Mouse (Mus musculus): ENCODE data around the gene Sh3pxd2b. TPM values are rescaled to one million over a fixed set of nuclear protein-coding genes. Genes with fewer than 3 reads are reported as not detected.

Gene Sh3pxd2b
- total and polyA plus RNA-seq, 3 experiments: 2.4 to 13.2 (median 6.7) TPM

DNA sequence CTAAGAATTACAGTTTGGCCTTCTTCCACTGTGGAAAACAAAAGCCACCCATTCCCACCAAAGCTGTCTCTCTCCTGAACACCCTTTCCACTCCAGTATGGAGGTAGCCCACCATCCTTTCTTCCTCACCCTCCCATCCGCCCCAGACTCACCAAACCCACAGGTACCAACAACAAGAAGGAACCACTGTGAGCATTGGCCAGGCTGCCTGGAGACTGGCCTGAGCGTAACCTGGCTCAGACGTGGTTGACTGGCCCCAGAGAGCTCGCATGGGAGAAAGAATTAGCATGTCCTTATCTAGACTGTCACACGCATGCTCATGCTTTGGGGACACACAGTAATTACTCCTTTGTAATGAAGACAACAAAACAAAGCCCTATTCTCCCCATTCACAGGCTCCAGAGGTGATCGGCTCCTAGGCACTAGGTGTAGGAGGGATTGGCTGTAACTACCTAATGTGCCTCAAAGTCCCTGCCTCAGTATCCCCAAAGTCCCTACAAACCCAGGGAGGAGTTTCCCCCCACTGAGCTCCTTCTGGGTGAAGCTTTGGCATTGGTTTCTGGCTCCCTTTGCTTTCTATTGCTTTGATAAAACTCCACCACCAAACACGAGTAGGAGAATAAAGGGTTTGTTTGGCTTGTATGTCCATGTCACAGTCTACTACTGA is 36.6 kb downstream of the Sh3pxd2b start:
- dilution Hi-C loops (cut with MboI; ENCODE audit: extremely low pct_ligation_motif_present, extremely low pct_unique_long_range_greater_than_20kb, low sequenced_read_pairs): no loop called here
- H3K27me3 ChIP-seq (replicated peaks): no peaks in the 10 kb centered on the region
- no peak overlapping the region for H3K4me3 ChIP-seq (replicated peaks in 1 of 3; ENCODE audit: low read depth in 2 of 3, low read length in 2 of 3, poor library complexity in 1 of 3)
- TF ChIP-seq MAX (IDR thresholded peaks at IDR 0.05; ENCODE audit: low read length) (no peak), TBP (conservative IDR thresholded peaks at IDR 0.05; ENCODE audit: low read depth, low read length) (no peak), MAZ (IDR thresholded peaks at IDR 0.05; ENCODE audit: low read depth, low read length) (no peak), CHD2 (IDR thresholded peaks at IDR 0.05; ENCODE audit: low read length) (no peak)
- H3K36me3 ChIP-seq (replicated peaks in 1 of 2; ENCODE audit: control insufficient read depth in 1 of 2, insufficient read depth in 1 of 2, low read length in 1 of 2): peaks cover 0 to 55% of the 10 kb centered on the region in 2 experiments
- DNase-seq (ENCODE audit: extremely low read depth): no peak
- in situ Hi-C loops (cut with MboI; ENCODE audit: low pct_ligation_motif_present, low pct_unique_long_range_greater_than_20kb, low sequenced_read_pairs): no loop called here
- H3K4me2 ChIP-seq (ENCODE audit: insufficient read depth, low read depth, poor library complexity, severe bottlenecking): no peak overlapping the region
- H3K27ac ChIP-seq (ENCODE audit: insufficient read depth, low read depth): no peak overlapping the region
- no peaks in the 10 kb centered on the region for H3K79me2 ChIP-seq (replicated peaks; ENCODE audit: control insufficient read depth, extremely low read depth, insufficient read depth, poor library complexity, severe bottlenecking)
- no peak overlapping the region for H3K9ac ChIP-seq (ENCODE audit: insufficient read depth, low read depth)
- H3K9me3 ChIP-seq (replicated peaks; ENCODE audit: low read length): no peaks in the 10 kb centered on the region
- peaks cover 5 to 21% of the 10 kb centered on the region in 2 experiments; a peak in 3 of 4 replicates for H3K4me1 ChIP-seq (ENCODE audit: control insufficient read depth in 1 of 2, insufficient read depth in 2 of 2)

- no peak overlapping the region for H3K4me3 ChIP-seq (replicated peaks in 1 of 3; ENCODE audit: low read depth in 2 of 3, low read length in 2 of 3, poor library complexity in 1 of 3)
- no peak overlapping the region for H3K9ac ChIP-seq (ENCODE audit: insufficient read depth, low read depth)
- H3K27me3 ChIP-seq (replicated peaks): no peaks in the 10 kb centered on the region
- H3K36me3 ChIP-seq (replicated peaks in 1 of 2; ENCODE audit: control insufficient read depth in 1 of 2, insufficient read depth in 1 of 2, low read length in 1 of 2): peaks cover 0 to 57% of the 10 kb centered on the region in 2 experiments
- H3K79me2 ChIP-seq (replicated peaks; ENCODE audit: control insufficient read depth, extremely low read depth, insufficient read depth, poor library complexity, severe bottlenecking): no peaks in the 10 kb centered on the region
- H3K27ac ChIP-seq (ENCODE audit: insufficient read depth, low read depth): no peak overlapping the region
- no peaks in the 10 kb centered on the region for H3K9me3 ChIP-seq (replicated peaks; ENCODE audit: low read length)
- DNase-seq (ENCODE audit: extremely low read depth): no peak
- dilution Hi-C loops (cut with MboI; ENCODE audit: extremely low pct_ligation_motif_present, extremely low pct_unique_long_range_greater_than_20kb, low sequenced_read_pairs): no loop called here
- TF ChIP-seq MAFK (IDR thresholded peaks at IDR 0.05; ENCODE audit: insufficient replicate concordance, low read length) (no peak), USF1 (IDR thresholded peaks at IDR 0.05; ENCODE audit: low read depth, low read length) (no peak), MXI1 (IDR thresholded peaks at IDR 0.05; ENCODE audit: low read depth, low read length) (no peak)
- H3K4me1 ChIP-seq (ENCODE audit: control insufficient read depth in 1 of 2, insufficient read depth in 2 of 2): peaks cover 3 to 14% of the 10 kb centered on the region in 2 experiments; a peak in 2 of 4 replicates
- in situ Hi-C loops (cut with MboI; ENCODE audit: low pct_ligation_motif_present, low pct_unique_long_range_greater_than_20kb, low sequenced_read_pairs): no loop called here
- no peak overlapping the region for H3K4me2 ChIP-seq (ENCODE audit: insufficient read depth, low read depth, poor library complexity, severe bottlenecking)
These were observed 38.4 kb downstream of the Sh3pxd2b start for GRCm38 (mm10) chr11:32386043-32386442.

- Histone ChIP-seq H3K27ac (ENCODE audit: insufficient read depth, low read depth) (no peak overlapping the region), H3K4me3 (replicated peaks in 1 of 3; ENCODE audit: low read depth in 2 of 3, low read length in 2 of 3, poor library complexity in 1 of 3) (no peak overlapping the region), H3K36me3 (replicated peaks in 1 of 2; ENCODE audit: control insufficient read depth in 1 of 2, insufficient read depth in 1 of 2, low read length in 1 of 2) (peaks cover 0 to 57% of the 10 kb centered on the region in 2 experiments), H3K4me2 (ENCODE audit: insufficient read depth, low read depth, poor library complexity, severe bottlenecking) (no peak overlapping the region), H3K9ac (ENCODE audit: insufficient read depth, low read depth) (no peak overlapping the region), H3K27me3 (replicated peaks) (no peaks in the 10 kb centered on the region), H3K4me1 (ENCODE audit: control insufficient read depth in 1 of 2, insufficient read depth in 2 of 2) (peaks cover 3 to 5% of the 10 kb centered on the region in 2 experiments; a peak in 1 of 4 replicates), H3K79me2 (replicated peaks; ENCODE audit: control insufficient read depth, extremely low read depth, insufficient read depth, poor library complexity, severe bottlenecking) (no peaks in the 10 kb centered on the region), H3K9me3 (replicated peaks; ENCODE audit: low read length) (no peaks in the 10 kb centered on the region)
- in situ Hi-C loops (cut with MboI; ENCODE audit: low pct_ligation_motif_present, low pct_unique_long_range_greater_than_20kb, low sequenced_read_pairs) (no loop called here), dilution Hi-C loops (cut with MboI; ENCODE audit: extremely low pct_ligation_motif_present, extremely low pct_unique_long_range_greater_than_20kb, low sequenced_read_pairs) (no loop called here)
- no peak for DNase-seq (ENCODE audit: extremely low read depth)
- TF ChIP-seq ZMIZ1 (IDR thresholded peaks at IDR 0.05; ENCODE audit: low read depth, low read length) (no peak), USF1 (IDR thresholded peaks at IDR 0.05; ENCODE audit: low read depth, low read length) (no peak), TBP (conservative IDR thresholded peaks at IDR 0.05; ENCODE audit: low read depth, low read length) (no peak), RAD21 (IDR thresholded peaks at IDR 0.05; ENCODE audit: low read depth, low read length) (no peak), JUN (IDR thresholded peaks at IDR 0.05; ENCODE audit: insufficient read depth, low read depth, low read length) (no peak), MXI1 (IDR thresholded peaks at IDR 0.05; ENCODE audit: low read depth, low read length) (no peak), SMC3 (IDR thresholded peaks at IDR 0.05; ENCODE audit: low read depth, low read length) (no peak), ELF1 (IDR thresholded peaks at IDR 0.05; ENCODE audit: low read depth, low read length) (no peak), RCOR1 (conservative IDR thresholded peaks at IDR 0.05; ENCODE audit: low read depth, low read length) (no peak), HCFC1 (IDR thresholded peaks at IDR 0.05; ENCODE audit: low read depth, low read length) (no peak), MAZ (IDR thresholded peaks at IDR 0.05; ENCODE audit: low read depth, low read length) (no peak), TCF12 (IDR thresholded peaks at IDR 0.05; ENCODE audit: low read depth, low read length) (no peak), CTCF (conservative IDR thresholded peaks at IDR 0.05 in 1 of 2, IDR thresholded peaks at IDR 0.05 in 1 of 2; ENCODE audit: low read depth in 2 of 2, low read length in 2 of 2) (no peak), UBTF (IDR thresholded peaks at IDR 0.05; ENCODE audit: low read depth, low read length) (no peak), JUND (conservative IDR thresholded peaks at IDR 0.05; ENCODE audit: low read depth, low read length) (no peak), BHLHE40 (IDR thresholded peaks at IDR 0.05; ENCODE audit: low read depth, low read length) (no peak), MAFK (IDR thresholded peaks at IDR 0.05; ENCODE audit: insufficient replicate concordance, low read length) (no peak)
These were observed 40.4 kb downstream of the Sh3pxd2b start for GRCm38 (mm10) chr11:32388064-32388463.
